Mouse (Mus musculus) G1E (cell line): ENCODE data around the gene Col15a1.

Experiments
- CTCF ChIP-seq: IDR thresholded peaks from 2 replicates; pipeline ENCODE4 v1.5.1; 2012; ENCODE audit warnings: low read depth, low read length, inconsistent platforms, mixed read lengths
- GATA1 ChIP-seq: IDR thresholded peaks from 2 replicates; pipeline ENCODE4 v1.6.1; 2012; ENCODE audit warnings: borderline replicate concordance, low read length, inconsistent platforms, mixed read lengths
- TAL1 ChIP-seq: conservative IDR thresholded peaks from 2 replicates; pipeline ENCODE4 v1.6.1; 2012; ENCODE audit warnings: low read depth, low read length, inconsistent platforms, mixed read lengths

GRCm38 (mm10) chr4:47303340-47303998 is 95.5 kb downstream of the Col15a1 start:
- TF ChIP-seq CTCF (no peak), TAL1 (no peak), GATA1 (no peak)
